Mouse (Mus musculus): ENCODE measurements around the gene Cmya5. TPM values are rescaled to one million over a fixed set of nuclear protein-coding genes. Genes with fewer than 3 reads are reported as not detected.
"Not testable (repeated sequence)": the region's sequence is repeated elsewhere in the genome, so short reads cannot be mapped to it uniquely, and the experiment has no call there.

The Cmya5 gene
- polyA plus RNA-seq, 1 experiment from 2014 or later = 0.29 TPM

- DNase-seq (ENCODE audit: low spot score) = no peak
These were observed 16.2 kb downstream of the Cmya5 start for GRCm38 (mm10) chr13:93128111-93128860.

- no peak for DNase-seq (ENCODE audit: low spot score)
These were observed 22.2 kb downstream of the Cmya5 start for GRCm38 (mm10) chr13:93122321-93122720.

- no peak for DNase-seq (ENCODE audit: low spot score)
These were observed 27.3 kb downstream of the Cmya5 start for GRCm38 (mm10) chr13:93117241-93117640.

- DNase-seq (ENCODE audit: low spot score) = no peak
These were observed 42.0 kb downstream of the Cmya5 start for GRCm38 (mm10) chr13:93102340-93103090.

GRCm38 (mm10) chr13:93098596-93098995, 45.9 kb downstream of the Cmya5 start:
- DNase-seq (ENCODE audit: low spot score) = no peak

GRCm38 (mm10) chr13:93096643-93097042, 47.9 kb downstream of the Cmya5 start:
- no peak for DNase-seq (ENCODE audit: low spot score)

- DNase-seq (ENCODE audit: low spot score) = peak; percentile 47
These were observed 49.3 kb downstream of the Cmya5 start for GRCm38 (mm10) chr13:93095097-93095791.

GRCm38 (mm10) chr13:93094204-93094935, 50.2 kb downstream of the Cmya5 start:
- DNase-seq (ENCODE audit: low spot score) = peak; percentile 84

- DNase-seq (ENCODE audit: low spot score) = peak; percentile 48
These were observed 50.8 kb downstream of the Cmya5 start for GRCm38 (mm10) chr13:93093697-93094096.

GRCm38 (mm10) chr13:93092916-93093429, 51.6 kb downstream of the Cmya5 start:
- no peak for DNase-seq (ENCODE audit: low spot score)

- no peak for DNase-seq (ENCODE audit: low spot score)
These were observed 52.6 kb downstream of the Cmya5 start for GRCm38 (mm10) chr13:93091866-93092455.

GRCm38 (mm10) chr13:93091176-93091575, 53.3 kb downstream of the Cmya5 start:
- DNase-seq (ENCODE audit: low spot score) = no peak

GRCm38 (mm10) chr13:93089481-93089880, 55.0 kb downstream of the Cmya5 start:
- no peak for DNase-seq (ENCODE audit: low spot score)

GRCm38 (mm10) chr13:93085711-93086110, 58.8 kb downstream of the Cmya5 start:
- no peak for DNase-seq (ENCODE audit: low spot score)

GRCm38 (mm10) chr13:93082324-93082723, 62.2 kb downstream of the Cmya5 start:
- DNase-seq (ENCODE audit: low spot score) = not testable (repeated sequence)

- no peak for DNase-seq (ENCODE audit: low spot score)
These were observed 63.7 kb downstream of the Cmya5 start for GRCm38 (mm10) chr13:93080859-93081258.

- peak; percentile 17 for DNase-seq (ENCODE audit: low spot score)
These were observed 70.3 kb downstream of the Cmya5 start for GRCm38 (mm10) chr13:93074147-93074641.

GRCm38 (mm10) chr13:93073595-93073994, 70.9 kb downstream of the Cmya5 start:
- DNase-seq (ENCODE audit: low spot score) = no peak

GRCm38 (mm10) chr13:93072871-93073411, 71.6 kb downstream of the Cmya5 start:
- peak; percentile 86 for DNase-seq (ENCODE audit: low spot score)

GRCm38 (mm10) chr13:93070406-93070805, 74.1 kb downstream of the Cmya5 start:
- DNase-seq (ENCODE audit: low spot score) = no peak
